Mouse (Mus musculus) brain, embryonic 14.5 days (tissue): ENCODE measurements around the gene Loxl1.

ENCODE experiments used
- CTCF ChIP-seq: fragments of 200-500 bp; IDR thresholded peaks from 2 replicates; pipeline ENCODE4 v1.5.1; 2012; ENCODE audit warnings: inconsistent platforms, mild to moderate bottlenecking, moderate library complexity, borderline replicate concordance; ENCODE audit not compliant: insufficient read depth, insufficient read length; ENCODE audit errors: extremely low read depth
- POLR2A ChIP-seq: fragments of 200-500 bp; IDR thresholded peaks from 2 replicates; pipeline ENCODE4 v1.6.1; 2012; ENCODE audit warnings: mild to moderate bottlenecking, inconsistent platforms, borderline replicate concordance; ENCODE audit not compliant: poor library complexity, insufficient read depth, insufficient read length, severe bottlenecking; ENCODE audit errors: extremely low read depth

GRCm38 (mm10) chr9:58315850-58316249 is 2.9 kb upstream of the Loxl1 start:
- TF ChIP-seq POLR2A (no peak), CTCF (no peak)
